Mouse (Mus musculus): Measurements from ENCODE around the gene Wdr46.
"Not testable (repeated sequence)": the region's sequence is repeated elsewhere in the genome, so short reads cannot be mapped to it uniquely, and the experiment has no call there.

The Wdr46 gene

DNA sequence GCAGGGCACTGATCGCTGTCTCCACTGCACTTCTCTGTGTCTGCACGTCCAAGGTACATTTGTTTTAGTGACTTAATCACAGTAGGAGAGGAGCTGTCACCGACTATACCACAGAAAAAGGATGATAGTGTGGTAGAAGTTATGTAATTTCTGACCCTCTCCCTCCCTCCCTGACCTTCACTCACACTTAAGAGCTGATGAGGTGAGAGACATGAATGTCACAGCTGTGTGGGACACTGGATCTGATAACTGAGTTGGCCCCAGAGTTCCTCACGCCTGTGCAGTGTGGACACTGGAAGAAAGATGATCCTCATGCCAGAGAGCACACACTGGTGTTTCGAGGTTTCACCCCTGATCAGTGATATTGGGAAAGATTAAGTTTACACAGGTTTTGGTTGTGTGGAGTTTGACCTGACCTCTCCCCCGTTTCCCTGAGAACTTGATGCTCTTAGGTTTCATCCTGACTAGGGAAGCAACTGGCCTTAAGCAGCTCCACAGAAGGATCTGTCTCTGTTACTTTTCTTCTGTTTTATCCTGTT is 39.1 kb downstream of the Wdr46 start:
- in situ Hi-C loops (cut with MboI), result no loop called here

GRCm38 (mm10) chr17:33980181-33981035 is 39.9 kb downstream of the Wdr46 start:
- in situ Hi-C loops (cut with MboI), result no loop called here

DNA sequence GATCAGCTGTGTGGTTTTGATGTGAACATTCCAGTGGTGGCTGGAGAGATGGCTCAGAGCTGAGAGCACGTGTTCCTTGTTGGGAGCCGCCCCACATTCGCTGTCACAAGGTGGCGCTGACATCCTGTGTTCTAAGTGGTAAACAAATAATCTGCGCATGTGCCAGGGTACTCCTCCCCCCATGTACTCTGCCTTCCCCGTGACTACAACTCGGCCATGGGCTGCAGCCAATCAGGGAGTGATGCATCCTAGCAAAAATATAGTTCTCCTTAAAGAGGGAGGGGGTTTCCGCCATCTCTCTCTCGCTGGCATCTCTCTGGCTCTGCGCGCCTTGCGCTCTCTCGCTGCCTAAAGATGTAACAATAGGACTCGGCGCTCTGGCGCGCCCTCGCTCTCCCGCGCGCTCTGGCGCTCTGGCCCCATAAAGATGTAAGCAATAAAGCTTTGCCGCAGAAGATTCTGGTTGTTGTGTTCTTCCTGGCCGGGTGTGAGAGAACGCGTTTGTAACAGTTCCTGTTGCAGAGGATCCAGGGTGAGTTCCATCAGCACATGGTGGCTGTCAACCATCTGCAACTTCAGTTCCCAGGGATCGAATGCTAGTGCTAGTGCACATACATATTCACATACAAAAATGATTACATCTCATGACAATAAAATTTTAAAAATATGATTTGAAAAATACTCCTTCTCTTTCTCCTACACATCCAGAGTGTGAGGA is 40.9 kb downstream of the Wdr46 start:
- in situ Hi-C loops (cut with MboI), result not testable (repeated sequence)

GRCm38 (mm10) chr17:33982136-33982535 is 41.7 kb downstream of the Wdr46 start:
- in situ Hi-C loops (cut with MboI), result not testable (repeated sequence)

DNA sequence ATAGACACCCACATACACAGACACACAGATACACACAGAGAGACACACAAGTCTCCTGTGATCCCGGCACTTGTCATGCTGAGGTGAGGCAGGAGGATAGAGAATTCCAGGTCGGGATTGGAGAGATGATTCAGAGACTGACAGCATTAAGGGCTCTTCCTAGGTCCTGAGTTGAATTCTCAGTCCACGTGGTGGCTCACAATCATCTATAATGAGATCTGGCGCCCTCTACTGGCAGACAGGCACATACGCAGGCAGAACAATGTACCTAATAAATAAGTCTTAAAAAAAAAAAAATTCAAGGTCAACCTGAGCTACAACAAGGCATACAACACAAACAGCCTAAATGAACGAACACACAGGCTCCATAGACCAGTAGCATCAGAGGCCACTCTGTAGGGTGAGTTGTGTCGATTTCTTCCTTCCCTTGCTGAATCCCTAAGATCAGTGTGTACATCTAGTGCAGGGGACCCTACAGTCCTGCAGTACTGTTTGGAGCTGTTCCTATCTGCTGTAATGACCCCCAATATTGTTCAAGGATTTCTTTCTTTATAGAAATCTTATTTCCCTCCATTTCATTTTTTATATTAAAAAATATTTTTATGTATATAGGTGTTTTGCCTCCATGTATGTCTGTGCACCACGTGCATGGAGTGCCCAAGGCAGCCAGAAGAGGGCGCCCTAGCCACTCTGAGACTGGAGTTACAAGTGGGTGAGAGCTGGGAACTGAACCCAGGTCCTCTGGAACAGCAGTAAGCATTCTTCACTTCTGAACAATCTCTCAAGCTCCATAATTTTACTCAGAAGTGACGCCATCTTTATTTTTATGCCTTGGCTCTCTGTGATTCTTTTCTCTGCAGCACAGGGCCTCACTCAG is 51.6 kb downstream of the Wdr46 start:
- in situ Hi-C loops (cut with MboI), result no loop called here

GRCm38 (mm10) chr17:33994959-33995358 is 54.5 kb downstream of the Wdr46 start:
- in situ Hi-C loops (cut with MboI), result no loop called here

- in situ Hi-C loops (cut with MboI), result no loop called here
Measured at GRCm38 (mm10) chr17:33995651-33996050, 55.2 kb downstream of the Wdr46 start.

DNA sequence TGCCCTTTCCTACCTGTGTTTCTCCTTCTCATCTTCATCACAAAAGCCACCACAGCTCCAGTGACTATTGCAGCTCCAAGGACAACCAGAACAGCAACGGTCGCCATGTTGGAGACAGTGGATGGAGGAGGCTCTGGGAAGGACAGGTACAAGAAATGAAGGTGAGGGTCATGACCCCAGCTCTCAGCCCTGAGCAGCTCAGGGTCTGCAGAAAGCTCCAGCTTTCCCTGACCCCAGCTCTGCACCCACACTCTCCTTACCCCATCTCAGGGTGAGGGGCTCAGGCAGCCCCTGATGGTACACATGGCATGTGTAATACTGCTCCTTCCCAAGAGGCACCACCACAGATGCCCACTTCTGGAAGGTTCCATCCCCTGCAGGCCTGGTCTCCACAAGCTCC is 56.6 kb downstream of the Wdr46 start:
- in situ Hi-C loops (cut with MboI), result not testable (repeated sequence)

DNA sequence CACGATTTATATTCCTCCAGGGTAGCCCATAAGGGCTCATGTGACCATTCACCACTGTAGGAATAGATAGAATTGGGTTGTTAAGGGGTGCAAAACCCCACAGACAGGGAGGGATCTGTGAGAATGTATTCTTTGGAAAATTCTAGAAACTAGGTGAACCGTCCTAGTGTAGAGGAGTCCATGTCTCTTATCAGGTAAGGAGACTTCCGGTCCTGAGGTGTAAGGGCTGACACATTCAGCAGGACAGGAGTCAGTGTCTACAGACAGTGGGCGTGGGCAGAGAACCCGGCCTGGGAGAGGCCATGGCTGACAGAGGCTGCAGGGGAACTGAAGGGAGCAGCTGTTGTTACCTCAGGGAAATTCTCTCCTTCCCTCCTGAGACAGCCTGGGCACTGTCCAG is 58.2 kb downstream of the Wdr46 start:
- in situ Hi-C loops (cut with MboI), result not testable (repeated sequence)

Data from mature B cell (primary cell).